Mouse (Mus musculus) thymus, postnatal 0 days (tissue): ENCODE measurements around the gene Ubiad1. TPM values are rescaled to one million over a fixed set of nuclear protein-coding genes. Genes with fewer than 3 reads are reported as not detected.
A peak's percentile ranks its signal among the peaks of the same experiment; 100 is the strongest.

ENCODE experiments used
- DNase-seq: peaks from one replicate; pipeline ENCODE4 v3.0.0-alpha.2; 2015; ENCODE audit warnings: low spot score
- polyA plus RNA-seq: library from polyadenylated mRNA; unstranded; fragments of >200 nt; fragmentation: Nextera tagmentation; extraction: Ambion mirVana; gene quantifications from 2 replicates; pipeline ENCODE4 v1.2.1, GENCODE M21; 2015

The Ubiad1 gene
- 7.4 and 7.8 TPM in 2 replicates for polyA plus RNA-seq

- DNase-seq, result peak; percentile 53
Observed at GRCm38 (mm10) chr4:148444250-148444967, at the start of gene Ubiad1. Gene Ubiad1, minus strand, starts transcription at chr4:148444771.

DNA sequence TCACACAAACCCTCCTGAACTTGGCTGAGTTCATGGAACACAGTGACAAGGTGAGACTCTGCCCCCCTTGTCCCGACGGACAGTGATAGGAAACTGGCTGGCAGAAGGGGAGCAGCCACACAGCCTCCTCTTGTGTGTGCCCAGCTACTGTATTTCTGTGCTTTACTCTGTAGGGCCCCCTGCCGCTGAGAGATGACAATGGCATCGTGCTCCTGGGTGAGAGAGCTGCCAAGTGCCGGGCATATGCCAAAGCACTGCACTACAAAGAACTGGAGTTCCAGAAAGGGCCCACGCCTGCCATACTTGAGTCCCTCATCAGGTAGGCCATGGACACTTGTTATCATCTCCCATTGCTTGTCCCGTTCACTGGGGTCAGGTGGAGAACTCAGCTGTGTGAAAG lies 46.9 kb upstream of the Ubiad1 start:
- no peak for DNase-seq

DNA sequence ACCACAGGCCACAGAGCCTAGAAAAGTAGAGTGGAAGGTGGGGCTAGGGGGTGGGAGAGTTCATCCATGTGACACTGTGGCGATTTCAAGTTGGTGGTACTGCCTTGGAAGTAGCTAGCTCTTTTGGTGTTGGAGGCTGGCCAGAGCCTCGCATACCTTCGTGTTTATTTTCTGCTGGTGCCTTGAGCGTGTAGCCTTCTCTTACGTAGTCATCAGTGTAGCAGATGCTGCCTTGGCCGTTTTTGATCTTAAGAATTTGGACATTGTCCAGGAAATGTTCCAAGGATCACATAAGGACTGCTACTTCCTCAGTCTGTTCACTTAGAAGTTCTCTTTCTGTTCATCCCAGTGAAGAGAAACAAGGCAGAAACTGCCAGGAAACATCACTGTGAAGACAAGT lies 45.9 kb upstream of the Ubiad1 start:
- no peak for DNase-seq

DNA sequence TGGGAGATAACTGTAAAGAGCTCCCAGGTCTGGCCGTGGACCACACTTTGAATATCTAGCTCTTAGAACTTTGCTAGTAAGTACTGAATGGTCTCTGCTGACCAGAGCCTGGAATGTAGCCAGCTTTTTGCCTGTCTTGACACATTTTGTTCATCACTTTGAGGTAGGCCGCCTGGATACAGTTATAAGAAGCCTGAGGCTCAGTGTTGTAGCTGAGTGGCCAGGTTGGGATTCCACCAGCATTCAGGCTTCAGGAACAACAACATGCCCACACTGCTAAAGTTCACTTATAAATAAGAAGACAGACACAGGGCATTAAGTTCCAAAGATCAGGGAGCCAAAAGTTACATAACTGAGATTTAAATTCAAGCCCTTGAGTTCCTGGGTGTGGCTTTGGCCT lies 43.3 kb upstream of the Ubiad1 start:
- DNase-seq, result no peak

DNA sequence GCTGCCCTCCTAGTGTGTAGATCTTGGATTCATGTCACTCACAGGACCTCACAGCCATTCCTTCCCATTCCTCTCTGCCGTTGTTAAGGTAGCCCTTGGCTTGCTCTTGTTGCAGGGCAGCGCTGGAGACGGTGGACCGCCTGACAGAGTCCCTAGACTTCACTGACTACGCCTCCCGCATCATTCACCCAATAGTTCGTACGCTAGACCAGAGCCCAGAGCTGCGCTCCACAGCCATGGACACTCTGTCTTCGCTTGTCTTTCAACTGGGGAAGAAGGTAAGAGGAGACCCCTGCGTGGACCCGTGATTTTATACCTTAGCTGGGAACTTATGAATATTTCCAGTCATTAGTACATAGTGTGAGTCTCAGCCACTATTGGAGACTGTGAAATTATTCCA lies 39.9 kb upstream of the Ubiad1 start:
- DNase-seq, result no peak

GRCm38 (mm10) chr4:148481557-148482168 lies 37.1 kb upstream of the Ubiad1 start:
- DNase-seq, result no peak

GRCm38 (mm10) chr4:148480245-148480644 lies 35.7 kb upstream of the Ubiad1 start:
- no peak for DNase-seq

- no peak for DNase-seq
Observed at GRCm38 (mm10) chr4:148473496-148473895, 28.9 kb upstream of the Ubiad1 start.

GRCm38 (mm10) chr4:148472436-148473174 lies 28.0 kb upstream of the Ubiad1 start:
- no peak for DNase-seq

DNA sequence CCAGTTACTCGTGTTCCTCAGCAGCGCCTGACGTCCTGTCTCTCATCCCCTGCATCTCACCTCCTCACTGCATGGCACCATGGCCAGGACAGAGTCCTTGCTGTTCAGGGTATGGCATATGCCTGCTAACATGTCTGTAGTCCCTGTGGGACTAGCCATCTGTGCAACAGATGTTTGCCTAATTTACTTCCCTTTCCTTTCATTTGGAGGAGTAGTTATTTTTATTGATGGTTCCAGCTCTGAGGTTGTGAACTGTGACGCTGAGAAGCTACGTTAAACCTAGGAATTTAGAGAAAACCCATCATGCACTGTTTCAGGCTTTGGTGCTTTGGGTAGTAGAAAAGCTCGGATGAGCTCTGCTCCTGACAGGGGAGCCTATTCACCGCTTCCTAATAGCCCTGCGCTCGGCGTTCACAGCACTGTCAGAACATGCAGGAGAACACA lies 26.8 kb upstream of the Ubiad1 start:
- DNase-seq, result no peak

DNA sequence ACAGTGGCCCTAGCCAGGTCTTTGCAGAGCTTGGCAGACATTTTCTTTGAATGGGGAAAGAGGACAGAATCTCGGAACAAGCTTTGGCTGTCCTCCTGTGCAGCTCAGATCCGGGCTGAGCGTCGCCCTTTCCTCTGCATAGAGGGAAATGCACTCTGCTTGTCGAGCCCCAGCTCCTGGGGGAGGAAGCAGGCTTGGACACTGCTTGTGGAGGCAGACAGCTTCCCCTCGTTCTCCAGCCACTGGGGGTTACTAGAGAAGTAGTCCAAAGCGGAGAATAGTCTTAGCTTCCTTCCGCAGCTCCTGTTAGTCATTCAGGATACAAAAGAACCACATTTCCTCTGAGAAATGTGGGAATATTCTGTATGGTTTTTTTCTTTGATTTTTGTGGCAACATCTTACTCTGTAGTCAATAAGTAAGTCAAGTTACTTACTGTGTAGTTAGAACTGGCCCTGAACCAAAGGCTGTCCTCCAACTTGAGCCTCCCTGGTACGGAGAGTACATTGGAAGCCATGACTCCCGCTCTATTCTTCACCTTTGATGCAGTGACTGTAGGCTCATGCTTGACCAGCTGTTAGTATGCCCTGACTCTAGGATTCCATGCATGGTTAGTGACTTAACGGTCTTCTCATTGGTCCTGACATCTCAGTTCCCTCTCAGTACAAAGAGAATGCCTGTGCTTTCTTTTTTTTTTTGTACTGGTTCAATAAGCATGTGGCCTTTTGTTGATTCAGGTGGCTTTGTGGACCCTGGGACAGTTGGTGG lies 25.1 kb upstream of the Ubiad1 start:
- DNase-seq, result no peak

- DNase-seq, result no peak
Observed at GRCm38 (mm10) chr4:148468396-148468795, 23.8 kb upstream of the Ubiad1 start.

GRCm38 (mm10) chr4:148466511-148467079 lies 22.0 kb upstream of the Ubiad1 start:
- DNase-seq, result no peak

GRCm38 (mm10) chr4:148464869-148465268 lies 20.3 kb upstream of the Ubiad1 start:
- DNase-seq, result peak; percentile 16

DNA sequence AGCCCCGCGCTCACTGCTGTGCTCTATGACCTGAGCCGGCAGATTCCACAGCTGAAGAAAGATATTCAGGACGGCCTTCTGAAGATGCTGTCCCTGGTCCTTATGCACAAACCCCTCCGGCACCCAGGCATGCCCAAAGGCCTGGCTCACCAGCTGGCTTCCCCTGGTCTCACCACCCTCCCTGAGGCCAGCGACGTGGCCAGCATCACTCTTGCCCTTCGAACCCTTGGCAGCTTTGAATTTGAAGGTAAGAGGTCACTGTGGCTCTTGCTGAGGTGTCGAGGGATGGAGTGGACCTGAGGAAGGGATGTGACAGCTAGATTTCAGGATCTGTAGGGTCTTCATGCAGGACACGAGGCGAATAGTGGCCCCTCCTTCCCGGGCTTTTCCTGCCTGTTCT lies 19.7 kb upstream of the Ubiad1 start:
- DNase-seq, result no peak

DNA sequence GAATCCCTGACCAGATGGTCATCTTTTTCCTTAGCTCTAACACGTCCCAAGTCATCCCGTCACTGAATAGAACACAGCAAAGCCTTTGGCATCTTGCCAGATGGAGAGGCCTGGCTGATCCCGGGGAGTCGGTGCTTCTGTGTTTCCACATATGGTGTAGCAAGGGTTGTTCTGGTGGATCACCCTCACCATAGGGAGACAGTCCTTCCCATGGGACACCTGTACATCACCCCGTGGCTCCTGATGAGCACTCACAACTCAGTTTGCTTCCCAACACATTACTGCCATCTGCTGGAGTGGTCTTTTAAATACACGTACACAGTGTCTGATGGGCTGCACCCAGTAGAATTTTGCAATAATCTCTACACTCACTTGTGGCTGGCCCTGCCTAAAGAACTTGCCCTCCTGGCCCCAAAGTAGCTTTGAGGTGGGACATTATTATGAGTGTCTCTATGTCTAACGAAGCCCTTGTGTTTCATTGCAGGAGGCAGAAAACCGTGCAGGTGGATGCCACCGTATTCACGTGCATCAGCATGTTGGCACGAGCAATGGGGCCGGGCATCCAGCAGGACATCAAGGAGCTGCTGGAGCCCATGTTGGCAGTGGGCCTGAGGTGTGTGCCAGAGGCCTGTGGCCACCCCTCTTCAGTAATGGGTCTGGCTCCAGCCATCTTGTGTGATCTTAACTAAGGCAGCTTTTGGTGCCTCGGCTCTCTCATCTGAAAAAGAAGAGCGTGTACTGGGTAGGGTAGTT lies 18.8 kb upstream of the Ubiad1 start:
- DNase-seq, result no peak

DNA sequence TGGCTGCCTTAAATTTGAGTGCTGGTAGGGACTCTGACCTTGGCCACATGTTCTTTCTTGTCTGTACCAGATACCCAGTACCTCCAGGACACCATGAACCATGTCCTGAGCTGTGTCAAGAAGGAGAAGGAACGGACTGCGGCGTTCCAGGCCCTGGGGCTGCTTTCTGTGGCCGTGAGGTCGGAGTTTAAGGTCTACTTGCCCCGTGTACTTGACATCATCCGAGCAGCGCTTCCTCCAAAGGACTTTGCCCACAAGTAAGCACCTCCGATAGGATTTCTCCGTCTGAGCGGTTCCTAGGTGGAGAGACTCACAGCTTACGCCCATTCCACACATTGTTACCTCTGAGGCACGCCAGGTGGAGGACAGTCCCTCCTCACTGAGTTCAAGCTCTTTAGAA lies 18.1 kb upstream of the Ubiad1 start:
- DNase-seq, result no peak

DNA sequence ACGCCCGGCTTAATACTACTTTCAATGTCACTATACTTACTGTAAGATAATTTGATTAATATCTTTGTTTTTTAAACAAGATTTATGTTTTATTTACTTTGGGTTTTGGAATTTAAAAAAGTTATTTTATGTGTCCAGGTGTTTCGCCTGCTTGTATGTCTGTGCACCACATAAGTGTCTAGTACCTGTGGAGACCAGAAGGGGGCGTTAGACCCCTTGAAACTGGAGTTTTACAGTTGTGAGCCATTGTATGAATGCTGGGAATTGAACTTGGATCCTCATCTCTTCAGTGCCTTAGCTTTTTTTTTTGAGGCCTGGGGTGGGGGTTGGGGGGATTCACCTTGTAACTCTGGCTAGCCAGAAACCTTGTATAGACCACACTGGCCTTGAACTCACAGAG lies 17.2 kb upstream of the Ubiad1 start:
- no peak for DNase-seq

DNA sequence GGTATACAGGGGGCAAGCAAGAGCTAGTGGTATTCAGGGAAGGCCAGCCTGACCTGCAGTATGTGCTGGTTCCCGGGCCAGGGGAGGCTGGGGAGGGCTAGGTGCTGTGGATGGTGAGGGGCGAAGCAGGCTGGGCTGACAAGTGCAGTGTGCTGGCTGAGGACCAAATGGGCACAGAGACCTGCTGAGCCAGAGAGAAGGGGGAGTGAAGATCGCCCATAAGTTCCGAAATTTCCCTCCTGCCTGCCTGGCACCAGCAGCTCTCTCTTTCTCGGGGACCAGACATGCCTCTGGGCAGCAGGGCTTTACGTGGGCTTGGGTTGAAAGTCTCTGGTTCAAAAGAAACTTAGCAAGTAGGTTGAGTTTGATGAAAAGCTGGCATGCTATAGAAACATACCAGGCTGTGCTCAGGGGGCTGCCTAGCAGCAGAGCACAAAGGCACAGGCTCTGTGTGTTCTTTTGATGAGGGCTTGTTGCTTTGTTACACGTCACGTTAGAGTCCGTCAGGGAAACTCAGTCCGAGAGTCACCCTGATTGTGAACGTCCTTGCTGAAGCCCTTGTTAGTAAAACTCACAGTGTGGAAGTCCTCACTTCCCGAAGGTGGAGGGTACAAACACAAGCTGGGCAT lies 16.2 kb upstream of the Ubiad1 start:
- no peak for DNase-seq

DNA sequence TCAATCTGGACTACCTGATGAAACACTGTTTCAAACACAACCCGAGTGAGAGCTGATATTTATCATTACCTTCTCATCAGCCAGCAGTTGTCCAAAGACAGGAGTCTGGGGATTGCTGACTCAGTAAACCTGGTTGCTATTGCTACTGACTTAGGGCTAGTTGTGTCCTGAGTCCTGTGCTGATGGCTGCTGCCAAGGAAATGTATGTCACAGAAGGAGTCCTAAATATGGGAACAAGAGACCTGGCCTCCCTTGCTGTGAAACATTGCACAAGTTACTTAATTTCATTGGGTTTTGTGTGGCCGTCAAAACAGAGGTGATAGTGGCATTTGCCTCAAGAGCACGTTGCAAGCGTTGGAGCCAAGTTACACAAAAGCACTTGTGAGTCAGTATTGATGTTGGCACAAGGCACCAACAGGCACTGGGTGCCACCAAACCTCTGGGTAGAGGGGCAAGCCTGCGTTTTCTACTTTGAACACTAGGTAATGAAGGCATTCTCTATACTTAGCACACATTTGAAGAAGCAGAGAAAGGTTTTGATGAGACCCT lies 11.0 kb upstream of the Ubiad1 start:
- no peak for DNase-seq
